Mouse (Mus musculus): ENCODE measurements around the gene Stk32b. TPM values are rescaled to one million over a fixed set of nuclear protein-coding genes. Genes with fewer than 3 reads are reported as not detected.

Stk32b gene
- polyA plus RNA-seq, 1 experiment from 2014 or later: 4.5 TPM

- H3K4me1 ChIP-seq: no peaks in the 10 kb centered on the region
- no peak overlapping the region for H3K4me3 ChIP-seq
- 83% methylated on average over 6 of the region's 6 CpGs for WGBS
- H3K27me3 ChIP-seq: no peaks in the 10 kb centered on the region
- no peak overlapping the region for H3K9ac ChIP-seq
- no peak overlapping the region for H3K4me2 ChIP-seq
- no peaks in the 10 kb centered on the region for H3K36me3 ChIP-seq
- no peak for ATAC-seq (ENCODE audit: insufficient number of reproducible peaks, low FRiP score, low TSS enrichment, low read depth)
- H3K9me3 ChIP-seq: no peaks in the 10 kb centered on the region
- H3K27ac ChIP-seq: no peak overlapping the region
Observed at GRCm38 (mm10) chr5:37657741-37658140, 59.2 kb downstream of the Stk32b start.

- WGBS: 78% methylated on average over 5 of the region's 5 CpGs
- Histone ChIP-seq H3K9me3 (no peaks in the 10 kb centered on the region), H3K27me3 (no peaks in the 10 kb centered on the region)
Observed at GRCm38 (mm10) chr5:37655208-37655607, 61.8 kb downstream of the Stk32b start.

GRCm38 (mm10) chr5:37650681-37651211 lies 66.2 kb downstream of the Stk32b start:
- Histone ChIP-seq H3K27me3 (no peaks in the 10 kb centered on the region), H3K9me3 (no peaks in the 10 kb centered on the region), H3K27ac (no peak overlapping the region), H3K4me2 (no peak overlapping the region), H3K9ac (no peak overlapping the region), H3K4me3 (no peak overlapping the region), H3K4me1 (no peaks in the 10 kb centered on the region), H3K36me3 (no peaks in the 10 kb centered on the region; the same call in 1 of the 2 replicates)
- ATAC-seq (ENCODE audit: insufficient number of reproducible peaks, low FRiP score, low TSS enrichment, low read depth): no peak
- 64% methylated on average over 10 of the region's 10 CpGs for WGBS

More at GRCm38 (mm10) chr5:37655208-37655607, 61.8 kb downstream of the Stk32b start:
- ATAC-seq (ENCODE audit: insufficient number of reproducible peaks, low FRiP score, low TSS enrichment, low read depth): no peak
- Histone ChIP-seq H3K36me3 (no peaks in the 10 kb centered on the region), H3K9ac (no peak overlapping the region), H3K4me3 (no peak overlapping the region), H3K4me2 (no peak overlapping the region), H3K4me1 (no peaks in the 10 kb centered on the region), H3K27ac (no peak overlapping the region)

GRCm38 (mm10) chr5:37650089-37650601 lies 66.8 kb downstream of the Stk32b start:
- Histone ChIP-seq H3K27me3 (no peaks in the 10 kb centered on the region), H3K27ac (no peak overlapping the region), H3K9ac (no peak overlapping the region), H3K4me3 (no peak overlapping the region), H3K36me3 (no peaks in the 10 kb centered on the region; the same call in 1 of the 2 replicates), H3K9me3 (no peaks in the 10 kb centered on the region), H3K4me2 (no peak overlapping the region), H3K4me1 (no peaks in the 10 kb centered on the region)
- 70% methylated on average over 1 of the region's 1 CpGs for WGBS
- ATAC-seq (ENCODE audit: insufficient number of reproducible peaks, low FRiP score, low TSS enrichment, low read depth): no peak

- Histone ChIP-seq H3K27me3 (no peaks in the 10 kb centered on the region), H3K9me3 (no peaks in the 10 kb centered on the region), H3K36me3 (no peaks in the 10 kb centered on the region; the same call in 1 of the 2 replicates), H3K27ac (no peak overlapping the region), H3K4me1 (no peaks in the 10 kb centered on the region), H3K4me2 (no peak overlapping the region), H3K9ac (no peak overlapping the region), H3K4me3 (no peak overlapping the region)
- no peak for ATAC-seq (ENCODE audit: insufficient number of reproducible peaks, low FRiP score, low TSS enrichment, low read depth)
- 75% methylated on average over 7 of the region's 7 CpGs for WGBS
Observed at GRCm38 (mm10) chr5:37644082-37644481, 72.9 kb downstream of the Stk32b start.

- no peak overlapping the region for H3K27ac ChIP-seq
- no peaks in the 10 kb centered on the region for H3K36me3 ChIP-seq
- no peak overlapping the region for H3K9ac ChIP-seq
- H3K27me3 ChIP-seq: no peaks in the 10 kb centered on the region
- 61% methylated on average over 7 of the region's 7 CpGs for WGBS
- H3K9me3 ChIP-seq: no peaks in the 10 kb centered on the region
- H3K4me3 ChIP-seq: no peak overlapping the region
- H3K4me2 ChIP-seq: no peak overlapping the region
- no peaks in the 10 kb centered on the region for H3K4me1 ChIP-seq
- no peak for ATAC-seq (ENCODE audit: insufficient number of reproducible peaks, low FRiP score, low TSS enrichment, low read depth)
Observed at GRCm38 (mm10) chr5:37642486-37642885, 74.5 kb downstream of the Stk32b start.

GRCm38 (mm10) chr5:37634791-37635190 lies 82.2 kb downstream of the Stk32b start:
- no peak overlapping the region for H3K4me3 ChIP-seq
- no peak overlapping the region for H3K27ac ChIP-seq
- H3K9me3 ChIP-seq: no peaks in the 10 kb centered on the region
- WGBS: 77% methylated on average over 2 of the region's 2 CpGs
- H3K36me3 ChIP-seq: no peaks in the 10 kb centered on the region
- no peak overlapping the region for H3K9ac ChIP-seq
- H3K4me1 ChIP-seq: no peaks in the 10 kb centered on the region
- no peak overlapping the region for H3K4me2 ChIP-seq
- H3K27me3 ChIP-seq: no peaks in the 10 kb centered on the region
- ATAC-seq (ENCODE audit: insufficient number of reproducible peaks, low FRiP score, low TSS enrichment, low read depth): no peak

GRCm38 (mm10) chr5:37627437-37628163 lies 89.4 kb downstream of the Stk32b start:
- no peak overlapping the region for H3K27ac ChIP-seq
- ATAC-seq (ENCODE audit: insufficient number of reproducible peaks, low FRiP score, low TSS enrichment, low read depth): no peak
- H3K9me3 ChIP-seq: no peaks in the 10 kb centered on the region
- no peaks in the 10 kb centered on the region for H3K4me1 ChIP-seq
- WGBS: 94% methylated on average over 8 of the region's 8 CpGs
- H3K4me3 ChIP-seq: no peak overlapping the region
- no peaks in the 10 kb centered on the region for H3K27me3 ChIP-seq
- no peak overlapping the region for H3K4me2 ChIP-seq
- no peaks in the 10 kb centered on the region for H3K36me3 ChIP-seq
- no peak overlapping the region for H3K9ac ChIP-seq

- H3K36me3 ChIP-seq: no peaks in the 10 kb centered on the region
- H3K27ac ChIP-seq: no peak overlapping the region
- H3K9me3 ChIP-seq: no peaks in the 10 kb centered on the region
- 83% methylated on average over 1 of the region's 1 CpGs for WGBS
- no peaks in the 10 kb centered on the region for H3K27me3 ChIP-seq
- no peak for ATAC-seq (ENCODE audit: insufficient number of reproducible peaks, low FRiP score, low TSS enrichment, low read depth)
- H3K9ac ChIP-seq: no peak overlapping the region
- no peak overlapping the region for H3K4me2 ChIP-seq
- H3K4me3 ChIP-seq: no peak overlapping the region
- no peaks in the 10 kb centered on the region for H3K4me1 ChIP-seq
Observed at GRCm38 (mm10) chr5:37611874-37612273, 105.1 kb downstream of the Stk32b start.

GRCm38 (mm10) chr5:37599566-37599965 lies 117.4 kb downstream of the Stk32b start:
- no peak for ATAC-seq (ENCODE audit: insufficient number of reproducible peaks, low FRiP score, low TSS enrichment, low read depth)
- H3K9me3 ChIP-seq: no peaks in the 10 kb centered on the region
- no peak overlapping the region for H3K27ac ChIP-seq
- no peak overlapping the region for H3K4me3 ChIP-seq
- H3K4me1 ChIP-seq: no peaks in the 10 kb centered on the region
- no peaks in the 10 kb centered on the region for H3K27me3 ChIP-seq
- no peak overlapping the region for H3K9ac ChIP-seq
- WGBS: 79% methylated on average over 1 of the region's 1 CpGs
- no peaks in the 10 kb centered on the region for H3K36me3 ChIP-seq
- no peak overlapping the region for H3K4me2 ChIP-seq

GRCm38 (mm10) chr5:37598271-37598670 lies 118.7 kb downstream of the Stk32b start:
- H3K9ac ChIP-seq: no peak overlapping the region
- H3K36me3 ChIP-seq: no peaks in the 10 kb centered on the region
- no peaks in the 10 kb centered on the region for H3K27me3 ChIP-seq
- no peak overlapping the region for H3K27ac ChIP-seq
- 90% methylated on average over 4 of the region's 4 CpGs for WGBS
- H3K9me3 ChIP-seq: no peaks in the 10 kb centered on the region
- H3K4me1 ChIP-seq: no peaks in the 10 kb centered on the region
- H3K4me2 ChIP-seq: no peak overlapping the region
- no peak overlapping the region for H3K4me3 ChIP-seq
- ATAC-seq (ENCODE audit: insufficient number of reproducible peaks, low FRiP score, low TSS enrichment, low read depth): no peak

- no peak overlapping the region for H3K4me3 ChIP-seq
- H3K9me3 ChIP-seq: no peaks in the 10 kb centered on the region
- H3K27me3 ChIP-seq: no peaks in the 10 kb centered on the region
- no peak overlapping the region for H3K4me2 ChIP-seq
- no peak overlapping the region for H3K27ac ChIP-seq
- H3K9ac ChIP-seq: no peak overlapping the region
- WGBS: 71% methylated on average over 5 of the region's 5 CpGs
- no peaks in the 10 kb centered on the region for H3K36me3 ChIP-seq
- no peak for ATAC-seq (ENCODE audit: insufficient number of reproducible peaks, low FRiP score, low TSS enrichment, low read depth)
- H3K4me1 ChIP-seq: no peaks in the 10 kb centered on the region
Observed at GRCm38 (mm10) chr5:37592411-37592810, 124.6 kb downstream of the Stk32b start.
